Mouse (Mus musculus): ENCODE measurements around the gene Phyhipl.

GRCm38 (mm10) chr10:70703211-70703610 lies 47.4 kb upstream of the Phyhipl start:
- TF ChIP-seq CTCF (IDR thresholded peaks at IDR 0.05; ENCODE audit: borderline replicate concordance, control insufficient read depth, extremely low read depth, insufficient read depth, low read length, poor library complexity) (no peak), POLR2A (IDR thresholded peaks at IDR 0.05; ENCODE audit: control insufficient read depth, extremely low read depth, insufficient read depth, low read length, poor library complexity) (no peak)

Data from thymus, adult 2 months (tissue).